Mouse (Mus musculus) cerebellum, postnatal 14 days (tissue): Measurements from ENCODE around the gene Xrcc4.
A peak's percentile ranks its signal among the peaks of the same experiment; 100 is the strongest.
"Not testable (repeated sequence)": the region's sequence is repeated elsewhere in the genome, so short reads cannot be mapped to it uniquely, and the experiment has no call there.

Source experiments
- DNase-seq, 2 experiments: peaks; one replicate each; pipeline ENCODE4 v3.0.0; 2021; ENCODE audit warnings: mixed read lengths in 2 of 2

The Xrcc4 gene

DNA sequence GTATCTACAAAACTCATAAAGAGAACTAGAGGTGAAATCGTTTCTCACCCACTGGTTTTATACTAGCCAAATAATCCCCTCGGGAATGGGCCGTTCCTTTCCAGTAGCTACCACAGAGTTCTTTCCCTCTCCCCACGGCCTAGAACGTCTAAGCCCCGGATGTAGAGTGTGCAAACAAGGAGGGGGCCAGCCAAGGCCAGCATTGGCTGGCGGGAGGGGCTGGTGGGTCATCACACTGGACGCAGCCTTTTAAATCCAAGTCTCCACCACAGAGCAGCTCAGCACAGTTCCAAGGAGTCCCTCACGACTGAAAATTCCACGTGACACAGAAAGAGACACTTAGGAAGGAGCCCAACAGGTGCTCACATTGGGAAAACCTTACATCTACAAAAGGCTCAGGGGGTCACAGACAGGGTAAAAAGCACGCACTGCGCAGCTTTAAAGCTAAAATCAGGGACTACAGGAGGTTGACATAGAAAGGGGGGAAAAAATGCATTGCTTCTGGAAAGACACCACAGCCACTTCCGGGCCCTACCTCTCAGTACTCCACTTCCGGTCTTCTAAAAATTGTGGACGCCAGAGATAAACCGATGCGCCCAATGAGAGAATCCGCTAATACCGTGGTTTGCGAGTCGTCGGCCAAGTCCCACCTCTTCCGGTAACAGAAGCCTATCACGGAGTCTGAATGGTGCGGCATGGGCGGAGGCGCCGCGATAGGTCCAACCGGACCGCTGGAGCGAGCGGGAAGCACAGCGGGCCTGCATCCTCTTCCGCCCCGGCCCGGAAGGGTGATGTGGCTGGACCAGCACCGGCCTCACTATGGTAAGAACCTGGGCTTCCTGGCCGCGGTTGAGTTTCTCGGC is at the start of gene Xrcc4, which contains the start of gene Tmem167:
Gene Xrcc4, minus strand, starts transcription at position 647 of the 863 bp plus-strand sequence.
Gene Tmem167, plus strand, starts transcription at position 162 of the 863 bp plus-strand sequence.
- peak; percentile 96 to 97 for DNase-seq

DNA sequence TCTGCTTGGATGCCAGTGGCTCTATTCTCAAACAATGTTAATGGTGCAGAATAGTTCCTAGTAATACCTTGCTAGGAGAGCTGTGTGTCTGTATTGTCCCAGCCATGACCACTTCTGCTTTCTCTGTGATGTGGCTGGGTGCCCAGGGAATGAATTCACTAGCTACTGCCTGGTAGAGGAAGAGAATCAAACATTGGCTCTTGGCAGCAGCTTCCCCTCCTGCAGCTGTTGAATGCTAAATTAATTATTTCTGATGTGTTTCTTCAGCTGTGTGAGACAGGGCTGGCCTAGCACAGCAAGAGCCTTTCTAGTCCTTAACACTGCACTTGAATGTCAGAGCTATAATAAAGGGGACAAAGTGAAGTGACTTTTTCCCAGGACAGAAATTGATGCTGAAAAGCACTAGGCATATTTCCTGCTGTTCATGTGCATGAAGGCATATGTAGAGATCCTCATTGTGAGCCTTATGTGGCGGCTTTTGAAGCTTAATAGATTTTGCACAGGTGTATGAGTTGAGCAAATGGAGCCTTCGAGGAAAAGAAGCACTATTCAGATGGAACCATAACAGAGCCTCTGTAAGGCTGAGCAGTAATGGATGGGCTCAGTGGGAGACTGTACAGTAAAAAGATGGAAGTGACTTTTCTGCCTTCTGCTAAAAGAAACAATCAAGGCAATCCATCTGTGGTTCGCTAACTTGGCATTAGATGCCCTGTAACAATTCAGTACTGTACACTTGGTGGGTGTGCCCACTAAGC is 46.9 kb upstream of the Xrcc4 start:
- peak; percentile 57 to 75 for DNase-seq

DNA sequence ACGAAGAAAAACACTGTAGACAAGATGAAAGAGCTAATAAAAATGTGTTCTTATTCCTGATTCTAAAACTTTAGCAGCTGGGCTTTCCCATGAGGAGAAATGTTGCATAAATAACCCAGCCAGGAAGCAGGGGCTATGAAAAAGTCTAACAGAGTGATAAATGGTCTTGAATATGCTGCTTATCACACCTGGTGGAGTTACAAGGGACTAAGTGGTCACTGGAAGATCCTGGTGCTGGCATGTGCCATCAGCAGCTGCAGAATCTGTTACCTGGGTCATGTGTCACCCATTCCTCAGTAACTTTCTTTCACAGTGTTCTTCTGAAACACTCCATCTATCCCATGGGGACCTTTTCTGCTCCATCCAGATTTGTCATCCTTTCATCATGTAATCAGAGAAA is 22.3 kb upstream of the Xrcc4 start:
- no peak for DNase-seq

DNA sequence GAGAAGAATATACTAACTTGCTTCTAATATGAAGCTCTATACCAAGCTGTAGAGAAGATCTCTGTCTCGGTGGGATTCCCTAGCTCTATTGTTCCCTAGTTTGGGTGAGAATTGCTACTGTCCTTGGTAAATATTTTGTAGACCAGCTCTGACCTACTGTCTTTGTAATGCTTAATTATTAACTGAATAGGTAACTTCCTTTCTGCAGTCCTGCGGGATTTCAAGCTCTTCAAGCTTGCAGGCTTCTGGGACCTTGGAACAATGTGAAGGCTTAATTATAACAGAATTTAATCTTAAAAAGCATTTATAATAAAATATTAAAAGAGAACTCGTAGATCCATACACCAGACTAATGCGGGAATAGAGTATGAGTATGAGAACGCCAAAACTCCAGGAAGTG is 19.3 kb upstream of the Xrcc4 start:
- not testable (repeated sequence) for DNase-seq

- DNase-seq: no peak
Observed at GRCm38 (mm10) chr13:90106139-90106538, 16.7 kb upstream of the Xrcc4 start.

GRCm38 (mm10) chr13:90101514-90101913 is 12.1 kb upstream of the Xrcc4 start:
- no peak for DNase-seq

DNA sequence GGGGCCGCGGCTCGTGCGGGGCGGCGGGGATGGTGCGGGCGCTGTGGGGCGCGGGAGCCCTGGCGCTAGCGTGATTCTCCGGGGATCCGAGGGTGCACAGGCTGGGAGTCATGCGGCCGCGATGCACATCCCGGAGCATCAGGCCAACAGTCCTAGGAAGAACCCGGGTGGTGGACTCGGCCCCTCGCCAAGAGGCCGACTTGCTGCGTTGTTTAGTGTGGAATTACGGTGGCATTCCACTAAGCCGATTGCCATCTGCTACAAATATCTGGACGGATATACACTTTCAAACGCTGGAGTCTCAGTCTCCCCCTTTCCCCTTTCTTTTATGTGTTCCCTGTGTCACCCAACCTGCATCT is 396 bp upstream of the Xrcc4 start:
- no peak for DNase-seq

GRCm38 (mm10) chr13:90061877-90062276 is 27.5 kb downstream of the Xrcc4 start:
- no peak for DNase-seq

DNA sequence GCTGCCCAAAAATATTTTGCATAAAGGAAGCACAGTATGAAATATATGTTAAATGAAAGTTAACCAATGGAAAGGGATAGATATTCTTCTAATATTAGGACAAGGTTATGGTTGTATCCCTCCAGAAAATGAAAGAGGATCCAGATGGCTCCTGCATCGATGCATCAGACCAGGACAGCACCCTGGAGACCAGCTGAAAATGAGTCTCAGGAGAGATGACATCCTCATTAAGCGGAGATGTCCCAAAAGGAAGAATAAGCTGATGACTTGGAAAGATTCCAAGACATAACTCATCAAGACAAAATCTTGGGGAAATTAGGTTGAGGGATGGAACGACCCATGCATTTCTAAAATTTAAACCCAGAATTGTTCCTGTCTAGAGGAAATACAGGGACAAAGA is 37.0 kb downstream of the Xrcc4 start:
- no peak for DNase-seq

GRCm38 (mm10) chr13:90051735-90052134 is 37.7 kb downstream of the Xrcc4 start:
- DNase-seq: no peak

DNA sequence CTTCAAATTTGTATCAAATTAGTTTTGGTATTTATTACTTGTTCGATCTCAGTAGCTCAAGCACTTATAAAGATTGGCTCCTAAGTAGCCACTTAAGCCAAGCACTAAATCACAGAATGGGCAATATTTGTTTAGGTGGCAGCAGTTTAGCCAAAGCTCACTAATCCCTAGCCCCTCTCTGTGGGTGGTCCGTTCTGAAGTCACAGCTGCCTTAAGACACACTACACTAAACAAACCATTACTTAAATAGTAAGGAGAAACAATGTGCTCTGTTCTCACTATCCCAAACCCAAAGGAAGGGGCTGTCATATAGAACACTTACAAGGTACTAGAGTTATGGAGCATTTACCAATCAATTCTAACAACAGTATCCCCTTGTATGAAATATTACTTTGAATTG is 49.8 kb downstream of the Xrcc4 start:
- no peak for DNase-seq

GRCm38 (mm10) chr13:90032977-90033376 is 56.4 kb downstream of the Xrcc4 start:
- no peak for DNase-seq

DNA sequence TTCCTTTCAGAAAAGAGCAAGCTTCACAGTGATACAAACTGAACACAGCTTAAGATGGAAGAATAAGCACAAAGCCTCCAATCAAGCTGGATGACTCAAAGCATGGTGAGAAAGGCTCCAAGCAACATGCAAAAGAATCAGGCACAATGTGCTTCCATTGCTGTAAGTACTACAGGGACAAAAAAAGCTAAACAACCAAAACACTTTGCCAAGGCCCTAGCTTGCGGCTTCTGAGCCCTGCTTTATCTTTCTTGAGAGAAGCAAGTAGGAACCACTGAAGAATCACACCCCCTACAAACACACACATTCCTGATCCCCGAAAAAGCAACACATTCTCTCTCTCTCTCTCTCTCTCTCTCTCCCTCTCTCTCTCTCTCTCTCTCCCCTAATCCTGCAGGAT is 56.9 kb downstream of the Xrcc4 start:
- DNase-seq: no peak

GRCm38 (mm10) chr13:90030911-90031310 is 58.5 kb downstream of the Xrcc4 start:
- peak in 1 of 2 experiments; percentile 26 for DNase-seq

- no peak for DNase-seq
Observed at GRCm38 (mm10) chr13:90012620-90013019, 76.8 kb downstream of the Xrcc4 start.

- DNase-seq: no peak
Observed at GRCm38 (mm10) chr13:90012198-90012597, 77.2 kb downstream of the Xrcc4 start.

DNA sequence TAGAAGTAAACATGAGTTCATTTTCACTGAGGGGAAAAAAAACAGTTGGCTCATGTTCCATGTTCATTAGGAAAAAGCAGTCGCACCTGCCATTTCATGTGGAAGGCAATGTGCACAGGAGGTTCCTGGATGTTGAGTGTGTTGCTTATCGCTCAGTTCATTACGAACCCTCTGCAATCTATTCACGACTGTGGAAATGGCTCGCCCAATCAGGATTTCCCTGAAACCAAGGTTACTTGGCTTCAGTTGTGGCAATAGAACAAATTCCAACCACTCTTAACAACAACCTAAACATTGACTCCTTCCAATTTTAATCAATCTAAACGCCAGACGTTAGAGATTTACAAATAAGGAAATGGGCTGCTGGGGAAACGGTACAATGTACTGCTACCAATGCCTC is 78.3 kb downstream of the Xrcc4 start:
- peak; percentile 16 to 23 for DNase-seq

GRCm38 (mm10) chr13:90009786-90010185 is 79.6 kb downstream of the Xrcc4 start:
- no peak for DNase-seq

GRCm38 (mm10) chr13:90005561-90005960 is 83.8 kb downstream of the Xrcc4 start:
- no peak for DNase-seq

DNA sequence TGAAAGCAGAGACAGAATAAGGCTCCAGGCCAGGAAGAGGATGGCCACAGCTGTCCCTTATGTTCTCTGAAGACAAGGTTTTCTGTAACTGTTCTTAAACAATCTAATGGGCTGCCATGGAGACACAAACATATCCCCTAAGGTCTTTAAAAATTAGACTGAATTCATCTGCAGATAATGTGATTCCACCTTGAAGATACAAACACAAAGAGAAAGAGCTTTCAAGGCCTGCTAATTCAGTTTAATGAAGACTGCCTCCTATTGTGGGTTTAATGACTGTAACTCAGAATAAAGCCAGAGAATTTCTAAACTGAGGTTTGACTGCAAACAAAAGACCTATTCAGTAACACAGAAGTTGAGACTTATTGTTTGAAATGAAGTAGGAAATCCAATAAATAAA is 91.9 kb downstream of the Xrcc4 start:
- DNase-seq: no peak

DNA sequence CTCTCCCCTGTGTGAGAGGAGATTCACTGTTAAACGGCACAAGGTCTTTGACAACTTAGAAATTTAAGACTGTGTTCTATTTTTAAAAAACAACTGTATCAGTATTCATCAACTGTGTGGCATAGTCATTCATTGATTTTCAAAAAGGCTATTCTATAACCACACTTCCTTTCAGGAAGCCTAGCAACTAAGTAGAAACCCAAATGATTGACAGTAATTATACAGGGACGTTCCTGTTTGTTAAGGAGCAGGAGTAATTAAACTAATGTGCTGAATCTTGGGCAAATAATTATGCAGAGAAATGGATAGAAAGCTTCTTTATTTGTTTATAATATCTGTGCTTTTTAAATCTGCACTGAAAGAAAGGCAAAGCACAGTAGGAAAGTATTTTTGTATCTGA is 103.3 kb downstream of the Xrcc4 start:
- no peak for DNase-seq

DNA sequence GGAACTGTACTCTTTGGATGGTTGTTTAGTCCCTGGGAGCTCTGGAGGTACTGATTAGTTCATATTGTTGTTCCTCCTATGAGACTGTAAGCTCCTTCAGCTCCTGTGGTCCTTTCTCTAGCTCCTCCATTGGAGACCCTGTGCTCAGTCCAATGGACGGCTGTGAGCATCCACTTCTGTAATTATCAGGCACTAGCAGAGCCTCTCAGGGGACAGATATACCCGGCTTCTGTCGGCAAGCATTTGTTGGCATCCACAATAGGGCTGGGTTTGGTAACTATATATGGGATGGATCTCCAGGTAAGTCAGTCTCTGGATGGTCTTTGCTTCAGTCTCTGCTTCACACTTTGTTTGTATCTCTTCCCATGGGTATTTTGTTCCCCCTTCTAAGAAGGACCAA is 118.5 kb downstream of the Xrcc4 start:
- no peak for DNase-seq

DNA sequence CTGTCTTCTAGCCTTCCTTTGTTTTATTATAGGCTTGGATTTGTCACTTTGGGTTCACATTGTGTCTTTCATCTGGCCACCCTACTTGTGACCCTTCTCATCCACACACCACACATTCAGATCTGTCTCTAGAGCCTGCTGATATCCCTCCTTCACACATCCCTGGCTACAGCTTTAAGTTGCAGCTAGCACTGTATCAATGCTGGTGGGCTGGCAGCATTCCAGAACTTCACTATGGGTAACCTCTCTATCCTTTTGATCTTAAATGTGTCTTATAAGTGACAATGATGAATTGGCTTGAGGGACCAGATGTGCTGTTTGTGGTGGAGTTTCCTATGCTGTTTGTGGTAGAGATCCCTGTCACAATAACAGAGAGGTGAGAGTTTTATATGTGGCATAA is 120.7 kb downstream of the Xrcc4 start:
- DNase-seq: peak in 1 of 2 experiments; percentile 8

GRCm38 (mm10) chr13:89944354-89944753 is 145.1 kb downstream of the Xrcc4 start:
- peak; percentile 7 to 45 for DNase-seq
